Mouse (Mus musculus) activated CD4-positive, CD25-positive, alpha-beta regulatory T cell, adult 4 months (primary cell): ENCODE results near the gene Wdfy1. TPM values are rescaled to one million over a fixed set of nuclear protein-coding genes. Genes with fewer than 3 reads are reported as not detected.

Experiments
- ATAC-seq: one replicate; pipeline ENCODE4 v1.8.0; 2017
- polyA plus RNA-seq, 2 experiments: library from polyadenylated mRNA; unstranded; fragments of 100-300 nt; shearing (Covaris generic); gene quantifications; one replicate each; pipeline ENCODE4 v1.2.1; 2017

The Wdfy1 gene
- polyA plus RNA-seq = 10 to 100 TPM; 18.6 to 34.1 TPM

- ATAC-seq = peak; percentile 99
Observed at GRCm38 (mm10) chr1:79775927-79776458, at the start of gene Wdfy1, which contains the start of gene Mrpl44. Gene Wdfy1, minus strand, starts transcription at chr1:79776143. Gene Mrpl44, plus strand, starts transcription at chr1:79776018.

GRCm38 (mm10) chr1:79823951-79824633, 48.1 kb upstream of the Wdfy1 start:
- ATAC-seq = no peak

GRCm38 (mm10) chr1:79822806-79823525, 47.0 kb upstream of the Wdfy1 start:
- no peak for ATAC-seq

GRCm38 (mm10) chr1:79819296-79819879, 43.4 kb upstream of the Wdfy1 start:
- ATAC-seq = no peak

- ATAC-seq = no peak
Observed at GRCm38 (mm10) chr1:79815446-79815845, 39.5 kb upstream of the Wdfy1 start.

GRCm38 (mm10) chr1:79809447-79809846, 33.5 kb upstream of the Wdfy1 start:
- ATAC-seq = no peak

- ATAC-seq = no peak
Observed at GRCm38 (mm10) chr1:79806865-79807264, 30.9 kb upstream of the Wdfy1 start.

- ATAC-seq = no peak
Observed at GRCm38 (mm10) chr1:79803614-79804013, 27.7 kb upstream of the Wdfy1 start.

GRCm38 (mm10) chr1:79802858-79803427, 27.0 kb upstream of the Wdfy1 start:
- no peak for ATAC-seq

- no peak for ATAC-seq
Observed at GRCm38 (mm10) chr1:79797084-79797483, 21.1 kb upstream of the Wdfy1 start.

GRCm38 (mm10) chr1:79786267-79786927, 10.5 kb upstream of the Wdfy1 start:
- ATAC-seq = no peak

- ATAC-seq = no peak
Observed at GRCm38 (mm10) chr1:79782433-79782832, 6.5 kb upstream of the Wdfy1 start.

- no peak for ATAC-seq
Observed at GRCm38 (mm10) chr1:79778011-79778410, 2.1 kb upstream of the Wdfy1 start.

GRCm38 (mm10) chr1:79774164-79774780, 1.7 kb downstream of the Wdfy1 start:
- ATAC-seq = no peak

GRCm38 (mm10) chr1:79768231-79768630, 7.7 kb downstream of the Wdfy1 start:
- no peak for ATAC-seq

GRCm38 (mm10) chr1:79764483-79764882, 11.5 kb downstream of the Wdfy1 start:
- ATAC-seq = no peak

GRCm38 (mm10) chr1:79764031-79764430, 11.9 kb downstream of the Wdfy1 start:
- no peak for ATAC-seq

GRCm38 (mm10) chr1:79762282-79763250, 13.4 kb downstream of the Wdfy1 start:
- no peak for ATAC-seq

GRCm38 (mm10) chr1:79761917-79762271, 14.0 kb downstream of the Wdfy1 start:
- ATAC-seq = no peak

- ATAC-seq = peak; percentile 95
Observed at GRCm38 (mm10) chr1:79761106-79761916, 14.6 kb downstream of the Wdfy1 start.
